Mouse (Mus musculus) heart, embryonic 13.5 days (tissue): ENCODE measurements at regions not wholly inside any gene's neighbourhood (a gene's known extent, or its start where the extent isn't known, plus 50 kb on each side); places are given as distances from the start of the nearest gene placed in this dataset.

Source experiments
- ATAC-seq: fragments of 200-750 bp; cut with Nextera tagmentation; 2 replicates; pipeline ENCODE4 v1.8.0; 2017; ENCODE audit warnings: moderate TSS enrichment; ENCODE audit not compliant: insufficient number of reproducible peaks, low FRiP score, low TSS enrichment; ENCODE audit errors: extremely low read depth
- H3K27ac ChIP-seq: fragments of 300-500 bp; sonication (generic); replicated peaks from 2 replicates; pipeline ENCODE4 v1.5.1; 2015; ENCODE audit warnings: moderate library complexity, mild to moderate bottlenecking, inconsistent platforms
- H3K27me3 ChIP-seq: fragments of 300-500 bp; sonication (generic); replicated peaks from 2 replicates; pipeline ENCODE4 v1.6.1; 2015; ENCODE audit warnings: mild to moderate bottlenecking, inconsistent platforms
- H3K36me3 ChIP-seq: fragments of 300-500 bp; sonication (generic); 2 replicates; pipeline ENCODE4 v1.6.1; 2015; ENCODE audit warnings: mild to moderate bottlenecking, inconsistent platforms
- H3K4me1 ChIP-seq: fragments of 300-500 bp; sonication (generic); 2 replicates; pipeline ENCODE4 v1.6.1; 2015; ENCODE audit warnings: inconsistent platforms
- H3K4me2 ChIP-seq: fragments of 300-500 bp; sonication (generic); 2 replicates; pipeline ENCODE4 v1.6.1; 2015; ENCODE audit warnings: inconsistent platforms, mild to moderate bottlenecking, moderate library complexity
- H3K4me3 ChIP-seq: fragments of 300-500 bp; sonication (generic); 2 replicates; pipeline ENCODE4 v1.5.1; 2015; ENCODE audit warnings: moderate library complexity, mild to moderate bottlenecking, inconsistent platforms
- H3K9ac ChIP-seq: fragments of 300-500 bp; sonication (generic); 2 replicates; pipeline ENCODE4 v1.6.1; 2015; ENCODE audit warnings: inconsistent platforms, mild to moderate bottlenecking, moderate library complexity
- H3K9me3 ChIP-seq: fragments of 300-500 bp; sonication (generic); 2 replicates; pipeline ENCODE4 v1.6.1; 2016; ENCODE audit warnings: inconsistent platforms
- WGBS: fragments of 180-500 bp; shearing (Covaris S2); methylation state at CpG from one replicate; pipeline ENCODE4 v1.1.7; 2015; ENCODE audit warnings: mixed read lengths; 5-methylcytosine and 5-hydroxymethylcytosine counted together

DNA sequence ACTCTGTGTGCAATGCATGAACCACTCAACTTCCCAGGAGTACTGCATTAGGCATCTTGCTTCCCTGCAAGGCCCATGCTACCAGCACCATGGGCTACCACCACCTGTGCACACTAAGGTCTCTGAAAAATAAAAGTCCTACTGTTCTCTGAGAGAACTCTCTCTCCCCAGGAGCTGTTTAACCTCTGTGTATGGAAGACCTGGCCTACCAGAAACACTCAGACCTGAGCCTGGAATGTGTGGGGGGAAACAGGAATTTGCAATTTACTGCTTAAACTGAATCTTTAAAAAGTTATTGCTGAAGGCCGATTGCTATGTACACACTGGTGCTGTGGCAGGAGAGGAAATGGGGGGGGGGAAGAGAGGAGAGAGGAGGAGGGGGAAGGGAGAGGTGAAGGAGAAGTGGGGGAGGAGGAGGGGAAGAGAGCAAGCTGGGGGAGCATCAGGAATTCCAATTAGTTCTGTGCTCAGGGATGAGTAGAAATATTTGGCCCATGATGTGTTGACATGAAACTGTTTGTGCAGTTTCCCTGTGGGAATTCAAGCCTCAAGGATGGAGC, 860.4 kb upstream of the Lrrc6 start:
- H3K4me1 ChIP-seq: peaks cover 25% of the 10 kb centered on the region
- peak overlapping the region; percentile 20; the same call in 1 of the 2 replicates for H3K27ac ChIP-seq
- H3K9ac ChIP-seq: no peak overlapping the region
- 41% methylated on average over 1 of the region's 1 CpGs for WGBS
- no peaks in the 10 kb centered on the region for H3K9me3 ChIP-seq
- ATAC-seq: no peak
- H3K4me3 ChIP-seq: no peak overlapping the region
- H3K4me2 ChIP-seq: no peak overlapping the region
- H3K36me3 ChIP-seq: no peaks in the 10 kb centered on the region
- no peaks in the 10 kb centered on the region for H3K27me3 ChIP-seq

DNA sequence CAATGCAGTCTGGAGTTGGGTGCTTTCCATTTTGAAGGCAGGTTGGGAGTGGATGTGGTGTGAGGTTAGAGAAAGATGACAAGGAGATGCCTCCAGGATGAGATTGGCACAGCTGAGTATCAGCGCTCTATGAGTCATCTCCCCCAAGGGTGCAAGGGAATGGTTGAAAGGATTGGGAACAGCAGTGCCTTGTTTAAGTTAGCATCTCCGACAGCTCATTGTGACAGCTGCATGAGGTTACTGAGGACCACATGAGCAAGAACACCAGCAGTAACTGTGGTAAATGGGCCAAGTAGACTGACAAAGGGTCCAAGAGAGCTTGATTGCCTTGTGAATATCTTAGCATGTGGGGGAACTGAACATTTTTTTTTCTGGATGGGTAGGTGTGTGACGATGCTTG, 857.2 kb upstream of the Lrrc6 start:
- peaks cover 17% of the 10 kb centered on the region for H3K4me1 ChIP-seq
- H3K4me2 ChIP-seq: no peak overlapping the region
- no peak overlapping the region for H3K27ac ChIP-seq
- 85% methylated on average over 3 of the region's 3 CpGs for WGBS
- no peaks in the 10 kb centered on the region for H3K9me3 ChIP-seq
- H3K36me3 ChIP-seq: no peaks in the 10 kb centered on the region
- no peaks in the 10 kb centered on the region for H3K27me3 ChIP-seq
- ATAC-seq: no peak
- no peak overlapping the region for H3K4me3 ChIP-seq
- no peak overlapping the region for H3K9ac ChIP-seq

- H3K4me2 ChIP-seq: no peak overlapping the region
Observed at GRCm38 (mm10) chr15:67355334-67355733, 854.6 kb upstream of the Lrrc6 start.

GRCm38 (mm10) chr15:67354598-67355159, 854.0 kb upstream of the Lrrc6 start:
- Histone ChIP-seq H3K4me3 (no peak overlapping the region), H3K9ac (no peak overlapping the region), H3K4me1 (no peaks in the 10 kb centered on the region), H3K9me3 (no peaks in the 10 kb centered on the region), H3K27ac (no peak overlapping the region), H3K36me3 (no peaks in the 10 kb centered on the region), H3K27me3 (no peaks in the 10 kb centered on the region), H3K4me2 (no peak overlapping the region)
- no peak for ATAC-seq

More at GRCm38 (mm10) chr15:67355334-67355733, 854.6 kb upstream of the Lrrc6 start:
- no peak for ATAC-seq
- Histone ChIP-seq H3K9me3 (no peaks in the 10 kb centered on the region), H3K36me3 (no peaks in the 10 kb centered on the region), H3K27me3 (no peaks in the 10 kb centered on the region), H3K4me3 (no peak overlapping the region), H3K27ac (no peak overlapping the region), H3K9ac (no peak overlapping the region), H3K4me1 (no peaks in the 10 kb centered on the region)

GRCm38 (mm10) chr15:67349501-67349900, 848.8 kb upstream of the Lrrc6 start:
- no peak overlapping the region for H3K4me3 ChIP-seq
- WGBS: 72% methylated on average over 4 of the region's 4 CpGs
- H3K36me3 ChIP-seq: no peaks in the 10 kb centered on the region
- H3K9ac ChIP-seq: no peak overlapping the region
- no peak for ATAC-seq
- H3K4me1 ChIP-seq: no peaks in the 10 kb centered on the region
- no peak overlapping the region for H3K27ac ChIP-seq
- H3K9me3 ChIP-seq: no peaks in the 10 kb centered on the region
- no peak overlapping the region for H3K4me2 ChIP-seq
- H3K27me3 ChIP-seq: no peaks in the 10 kb centered on the region

DNA sequence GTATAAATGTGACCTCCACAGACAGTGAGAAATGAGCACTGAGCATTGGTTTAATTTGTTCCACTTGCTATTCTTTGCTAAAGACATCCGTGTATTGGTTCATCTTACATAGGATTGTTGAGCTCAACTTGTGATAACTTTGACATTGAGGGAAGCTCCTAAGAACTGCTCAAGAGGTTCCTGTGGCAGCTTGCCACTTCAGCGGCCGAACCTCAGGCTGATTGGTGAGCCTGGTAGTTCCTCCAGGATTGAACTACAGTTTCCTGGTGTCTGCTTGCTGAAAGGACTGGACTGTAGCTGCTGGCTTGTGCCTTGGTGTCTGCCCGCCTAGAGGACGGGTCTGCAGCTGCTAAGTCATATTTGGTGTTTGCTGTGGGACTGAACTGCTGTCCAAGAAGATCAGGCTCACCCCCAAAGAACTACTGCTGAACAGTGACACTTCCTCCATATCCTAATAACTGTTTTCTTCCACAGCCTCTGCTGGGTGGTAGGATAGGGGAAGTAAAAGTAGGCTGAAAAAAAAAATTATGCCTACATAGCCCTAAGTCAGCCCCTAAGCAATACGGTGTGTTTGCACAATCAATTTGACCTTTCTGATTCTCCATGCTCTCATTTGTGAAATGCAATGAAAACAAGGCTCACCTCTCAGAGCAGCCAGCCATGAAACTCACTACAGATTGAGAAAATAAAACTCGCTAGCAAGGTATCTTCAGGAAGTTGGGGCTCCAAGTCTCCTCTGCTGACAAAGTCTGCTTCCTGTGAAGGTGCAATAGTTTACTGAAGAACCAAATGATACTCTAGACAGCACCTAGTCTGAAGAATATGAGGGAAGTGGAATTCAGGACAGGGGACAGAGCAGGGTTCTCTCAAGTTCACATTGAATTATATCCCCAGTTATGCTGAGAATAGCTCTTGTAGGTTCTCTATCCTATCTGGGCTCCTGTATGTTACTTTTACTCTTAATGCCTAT, 844.8 kb upstream of the Lrrc6 start:
- ATAC-seq: no peak
- no peak overlapping the region for H3K4me2 ChIP-seq
- H3K4me1 ChIP-seq: 0 out of 2 replicates have a peak, but pooled peaks cover 5% of the 10 kb centered on the region
- H3K36me3 ChIP-seq: no peaks in the 10 kb centered on the region
- H3K4me3 ChIP-seq: no peak overlapping the region
- H3K27ac ChIP-seq: no peak overlapping the region
- WGBS: 70% methylated on average over 7 of the region's 7 CpGs
- no peak overlapping the region for H3K9ac ChIP-seq
- no peaks in the 10 kb centered on the region for H3K9me3 ChIP-seq
- H3K27me3 ChIP-seq: no peaks in the 10 kb centered on the region

DNA sequence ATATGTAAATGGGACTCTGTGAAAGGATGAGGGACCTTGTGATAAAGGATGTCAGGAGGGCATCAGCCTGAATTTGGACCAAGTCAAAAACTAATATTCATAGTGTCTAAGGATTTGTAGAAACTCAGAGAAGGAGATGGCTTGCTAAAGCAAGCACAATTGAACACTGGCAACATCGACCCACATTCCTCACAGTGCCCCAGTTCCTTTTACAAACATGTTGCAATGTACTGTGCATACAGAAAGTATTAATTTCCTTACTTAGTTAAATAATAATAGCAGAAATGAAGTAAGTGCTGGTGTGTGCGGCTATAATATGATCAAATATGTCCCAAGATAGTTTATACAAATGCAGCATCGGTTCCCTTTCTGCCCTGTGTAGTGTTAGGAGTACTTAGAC, 841.3 kb upstream of the Lrrc6 start:
- Histone ChIP-seq H3K9me3 (no peaks in the 10 kb centered on the region), H3K27ac (no peak overlapping the region), H3K4me3 (no peak overlapping the region), H3K4me2 (no peak overlapping the region), H3K9ac (no peak overlapping the region), H3K36me3 (no peaks in the 10 kb centered on the region), H3K27me3 (no peaks in the 10 kb centered on the region), H3K4me1 (peaks cover 5% of the 10 kb centered on the region; the same call in 1 of the 2 replicates)
- 88% methylated on average over 3 of the region's 3 CpGs for WGBS
- ATAC-seq: no peak

DNA sequence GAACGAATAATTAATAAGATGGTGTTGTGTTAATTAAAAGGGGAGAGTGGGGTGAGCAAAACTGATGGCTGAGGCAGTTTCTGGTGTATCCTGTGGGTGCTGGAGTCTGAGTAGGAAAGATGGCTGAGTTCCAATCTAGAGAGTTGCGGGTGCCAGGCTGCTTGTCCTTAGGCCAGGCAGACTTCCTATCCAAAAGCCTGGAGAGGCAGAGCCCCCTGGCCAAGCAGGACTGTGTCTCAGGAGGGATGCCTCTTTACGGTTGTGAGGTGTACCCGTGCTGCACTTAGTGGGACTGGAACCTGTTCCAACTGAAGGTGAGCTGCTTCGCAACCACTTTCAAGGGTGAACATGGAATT, 836.3 kb upstream of the Lrrc6 start:
- 72% methylated on average over 5 of the region's 5 CpGs for WGBS
- no peaks in the 10 kb centered on the region for H3K27me3 ChIP-seq
- ATAC-seq: no peak

DNA sequence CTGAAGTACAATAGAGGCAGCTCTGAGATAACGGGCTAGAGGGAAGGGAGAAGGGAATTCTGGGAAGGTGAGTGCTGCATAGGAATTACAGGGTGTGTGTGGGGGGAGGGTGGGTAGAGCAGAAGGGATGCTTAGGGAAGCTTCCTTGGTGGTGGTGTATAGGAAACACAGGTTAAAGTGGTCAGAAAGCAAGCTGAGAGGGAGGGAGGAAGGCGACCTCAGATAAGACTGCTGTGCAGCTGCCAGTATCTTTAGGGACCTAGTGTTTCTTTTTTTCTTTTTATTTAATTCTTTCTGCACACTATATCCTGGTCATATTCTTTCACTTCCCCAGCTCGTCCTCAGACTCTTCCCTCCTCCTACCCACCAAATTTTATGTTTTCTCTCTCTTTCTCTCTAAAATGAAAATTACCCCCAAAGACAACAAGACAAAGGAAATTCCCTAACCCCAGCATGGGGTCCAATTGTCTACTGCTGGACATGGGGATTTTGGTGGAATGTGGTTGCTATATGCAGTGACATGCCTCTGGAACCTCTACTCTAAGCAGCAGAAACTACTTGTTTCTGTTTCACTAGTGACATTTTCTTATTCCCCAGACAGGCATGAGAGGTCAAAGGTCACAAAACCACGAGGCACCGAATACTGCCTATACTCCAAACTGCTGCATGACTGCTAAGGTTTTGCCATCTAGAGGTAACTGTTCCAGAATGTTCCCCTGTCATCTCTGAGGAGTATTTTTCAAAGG, 835.8 kb upstream of the Lrrc6 start:
- Histone ChIP-seq H3K4me1 (peaks cover 12% of the 10 kb centered on the region), H3K27ac (no peak overlapping the region), H3K36me3 (no peaks in the 10 kb centered on the region), H3K4me3 (no peak overlapping the region), H3K9me3 (no peaks in the 10 kb centered on the region), H3K27me3 (no peaks in the 10 kb centered on the region), H3K4me2 (no peak overlapping the region), H3K9ac (no peak overlapping the region)
- 41% methylated on average over 5 of the region's 5 CpGs for WGBS
- no peak for ATAC-seq

More for the DNA sequence above, 836.3 kb upstream of the Lrrc6 start:
- Histone ChIP-seq H3K4me1 (peaks cover 12% of the 10 kb centered on the region), H3K9ac (no peak overlapping the region), H3K36me3 (no peaks in the 10 kb centered on the region), H3K9me3 (no peaks in the 10 kb centered on the region), H3K27ac (no peak overlapping the region), H3K4me3 (no peak overlapping the region), H3K4me2 (no peak overlapping the region)

- Histone ChIP-seq H3K4me2 (no peak overlapping the region), H3K9ac (no peak overlapping the region), H3K27me3 (no peaks in the 10 kb centered on the region), H3K4me1 (peaks cover 12% of the 10 kb centered on the region), H3K4me3 (no peak overlapping the region), H3K9me3 (no peaks in the 10 kb centered on the region), H3K27ac (no peak overlapping the region), H3K36me3 (no peaks in the 10 kb centered on the region)
- WGBS: 70% methylated on average over 1 of the region's 1 CpGs
- no peak for ATAC-seq
Observed at GRCm38 (mm10) chr15:67332521-67332920, 831.8 kb upstream of the Lrrc6 start.

DNA sequence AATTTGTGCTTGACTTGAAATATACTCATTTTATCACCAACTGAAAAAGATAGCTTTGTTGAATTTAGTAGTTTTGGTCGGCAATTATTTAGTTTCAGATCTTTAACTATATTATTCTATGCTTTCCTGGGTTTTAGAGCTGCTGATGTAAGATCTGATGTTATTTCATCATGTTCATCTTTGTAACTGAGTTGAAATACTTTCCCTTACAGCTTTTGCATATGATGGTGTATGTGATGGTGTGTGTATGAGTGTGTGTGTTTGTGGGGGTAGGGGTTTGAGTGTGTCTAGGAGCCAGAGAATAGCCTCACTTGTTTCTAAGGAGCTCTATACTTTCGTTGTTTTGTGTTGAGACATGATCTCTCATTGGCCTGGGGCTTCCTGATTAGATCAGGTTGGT, 819.6 kb upstream of the Lrrc6 start:
- WGBS: 65% methylated on average over 2 of the region's 2 CpGs
- H3K4me1 ChIP-seq: no peaks in the 10 kb centered on the region
- no peaks in the 10 kb centered on the region for H3K9me3 ChIP-seq
- H3K36me3 ChIP-seq: no peaks in the 10 kb centered on the region
- H3K4me2 ChIP-seq: no peak overlapping the region
- no peak for ATAC-seq
- no peak overlapping the region for H3K9ac ChIP-seq
- H3K27ac ChIP-seq: no peak overlapping the region
- no peak overlapping the region for H3K4me3 ChIP-seq
- H3K27me3 ChIP-seq: no peaks in the 10 kb centered on the region
